Mouse (Mus musculus) megakaryocyte-erythroid progenitor cell, adult 5-6 weeks (primary cell): ENCODE results near the gene Ism2. TPM values are rescaled to one million over a fixed set of nuclear protein-coding genes. Genes with fewer than 3 reads are reported as not detected.
"Not testable (repeated sequence)": the region's sequence is repeated elsewhere in the genome, so short reads cannot be mapped to it uniquely, and the experiment has no call there.

ENCODE experiments used
- ATAC-seq: replicated peaks from 2 replicates; pipeline ENCODE4 v1.8.0; 2016; ENCODE audit warnings: mild to moderate bottlenecking, inconsistent platforms; ENCODE audit not compliant: severe bottlenecking, poor library complexity, low FRiP score, low TSS enrichment
- total RNA-seq, 2 experiments: library from RNA; stranded (forward) in 1 of 2; stranded (reverse) in 1 of 2; fragments of 200-1000, 215-1000 nt in 1 of 2; fragments of >200 nt in 1 of 2; fragmentation: Nextera tagmentation in 1 of 2; gene quantifications; 2 replicates each; pipeline ENCODE4 v1.2.3; 2014 to 2017

Ism2 gene
- not detected in 2 replicates for total RNA-seq (2014; fragmentation: Nextera tagmentation)
- not detected in 2 replicates for total RNA-seq (2017)

GRCm38 (mm10) chr12:87299657-87300440 is at the start of gene Ism2:
Ism2 (minus strand) TSS chr12:87299705.
- peak; percentile 53 for ATAC-seq

- no peak for ATAC-seq
These were observed 48.5 kb upstream of the Ism2 start for GRCm38 (mm10) chr12:87348029-87348428.

- no peak for ATAC-seq
These were observed 48.0 kb upstream of the Ism2 start for GRCm38 (mm10) chr12:87347511-87347910.

GRCm38 (mm10) chr12:87343084-87343605 is 43.6 kb upstream of the Ism2 start:
- ATAC-seq, result no peak

GRCm38 (mm10) chr12:87338082-87338481 is 38.6 kb upstream of the Ism2 start:
- ATAC-seq, result no peak

- ATAC-seq, result peak; percentile 59
These were observed 35.4 kb upstream of the Ism2 start for GRCm38 (mm10) chr12:87334886-87335285.

- no peak for ATAC-seq
These were observed 34.3 kb upstream of the Ism2 start for GRCm38 (mm10) chr12:87333794-87334193.

- ATAC-seq, result no peak
These were observed 33.0 kb upstream of the Ism2 start for GRCm38 (mm10) chr12:87332511-87332910.

- no peak for ATAC-seq
These were observed 32.4 kb upstream of the Ism2 start for GRCm38 (mm10) chr12:87331908-87332307.

GRCm38 (mm10) chr12:87331053-87331456 is 31.6 kb upstream of the Ism2 start:
- ATAC-seq, result no peak

GRCm38 (mm10) chr12:87330213-87330612 is 30.7 kb upstream of the Ism2 start:
- ATAC-seq, result no peak

- no peak for ATAC-seq
These were observed 28.5 kb upstream of the Ism2 start for GRCm38 (mm10) chr12:87328025-87328424.

GRCm38 (mm10) chr12:87327610-87328009 is 28.1 kb upstream of the Ism2 start:
- no peak for ATAC-seq

- ATAC-seq, result no peak
These were observed 25.9 kb upstream of the Ism2 start for GRCm38 (mm10) chr12:87325452-87325851.

GRCm38 (mm10) chr12:87319229-87319628 is 19.7 kb upstream of the Ism2 start:
- ATAC-seq, result no peak

- no peak for ATAC-seq
These were observed 18.4 kb upstream of the Ism2 start for GRCm38 (mm10) chr12:87317951-87318350.

- ATAC-seq, result no peak
These were observed 13.6 kb upstream of the Ism2 start for GRCm38 (mm10) chr12:87313098-87313497.

GRCm38 (mm10) chr12:87306584-87306844 is 7.0 kb upstream of the Ism2 start:
- not testable (repeated sequence) for ATAC-seq

- ATAC-seq, result no peak
These were observed 6.5 kb upstream of the Ism2 start for GRCm38 (mm10) chr12:87305767-87306583.

- ATAC-seq, result no peak
These were observed 1.7 kb upstream of the Ism2 start for GRCm38 (mm10) chr12:87301189-87301588.

GRCm38 (mm10) chr12:87300441-87300690 is 861 bp upstream of the Ism2 start:
- ATAC-seq, result no peak
